Mouse (Mus musculus) spleen, adult 2 months (tissue): Measurements from ENCODE around the gene Zc3h12d. TPM values are rescaled to one million over a fixed set of nuclear protein-coding genes. Genes with fewer than 3 reads are reported as not detected.
A peak's percentile ranks its signal among the peaks of the same experiment; 100 is the strongest.

Experiments
- DNase-seq, 2 experiments: peaks; one replicate each; pipeline versions ENCODE4 v3.0.0 to v3.0.0-alpha.2; 2012 to 2021; ENCODE audit warnings: low spot score in 2 of 2, low read depth in 1 of 2
- H3K27ac ChIP-seq: fragments of 200-500 bp; 2 replicates; pipeline ENCODE4 v1.5.1; 2012; ENCODE audit warnings: low read length, inconsistent platforms; ENCODE audit not compliant: insufficient read depth
- H3K27me3 ChIP-seq: fragments of 200-500 bp; 2 replicates; pipeline ENCODE4 v1.6.1; 2012; ENCODE audit warnings: mild to moderate bottlenecking, moderate library complexity, low read length, inconsistent platforms; ENCODE audit not compliant: control insufficient read depth, insufficient read depth
- H3K36me3 ChIP-seq: fragments of 200-500 bp; 2 replicates; pipeline ENCODE4 v1.6.1; 2012; ENCODE audit warnings: mild to moderate bottlenecking, low read length, inconsistent platforms; ENCODE audit not compliant: control insufficient read depth, insufficient read depth
- H3K4me1 ChIP-seq: fragments of 200-500 bp; 2 replicates; pipeline ENCODE4 v1.6.1; 2011; ENCODE audit warnings: inconsistent platforms; ENCODE audit not compliant: control insufficient read depth, insufficient read depth, insufficient read length
- H3K4me3 ChIP-seq: fragments of 200-500 bp; 2 replicates; pipeline ENCODE4 v1.5.1; 2011; ENCODE audit warnings: mild to moderate bottlenecking, inconsistent platforms; ENCODE audit not compliant: insufficient read depth, insufficient read length; ENCODE audit errors: extremely low read depth
- CTCF ChIP-seq: fragments of 200-500 bp; IDR thresholded peaks from 2 replicates; pipeline ENCODE4 v1.5.1; 2011; ENCODE audit warnings: mild to moderate bottlenecking, inconsistent platforms; ENCODE audit not compliant: insufficient read depth, insufficient read length, insufficient replicate concordance; ENCODE audit errors: extremely low read depth
- POLR2A ChIP-seq: fragments of 200-500 bp; IDR thresholded peaks from 2 replicates; pipeline ENCODE4 v1.6.1; 2011; ENCODE audit warnings: low read depth, low read length, inconsistent platforms
- WGBS: fragments of 180-500 bp; shearing (Covaris S2); methylation state at CpG from one replicate; pipeline ENCODE4 v1.1.7; 2018; 5-methylcytosine and 5-hydroxymethylcytosine counted together
- polyA plus RNA-seq: library from polyadenylated mRNA; depleted of rRNA; stranded (reverse); fragments of >200 nt; gene quantifications from 2 replicates; pipeline ENCODE4 v1.2.3, GENCODE M21; 2012; rRNA removed

Zc3h12d gene
- polyA plus RNA-seq, 1 experiment = 18.3 TPM

- TF ChIP-seq CTCF = peak; percentile 96; the same call in 1 of the 2 replicates
- no peak for TF ChIP-seq POLR2A
- 13% methylated on average over 5 of the region's 5 CpGs for WGBS
- peak; percentile 35 to 70 for DNase-seq
- Histone ChIP-seq H3K27me3 (no peaks in the 10 kb centered on the region), H3K36me3 (no peaks in the 10 kb centered on the region), H3K4me3 (no peak overlapping the region), H3K4me1 (no peaks in the 10 kb centered on the region), H3K27ac (no peak overlapping the region)
These were observed 51.3 kb downstream of the Zc3h12d start for GRCm38 (mm10) chr10:7883524-7883923.

GRCm38 (mm10) chr10:7888256-7888868, 56.1 kb downstream of the Zc3h12d start:
- no peaks in the 10 kb centered on the region for H3K36me3 ChIP-seq
- no peak overlapping the region for H3K27ac ChIP-seq
- H3K4me1 ChIP-seq = no peaks in the 10 kb centered on the region
- no peak for DNase-seq
- H3K4me3 ChIP-seq = no peak overlapping the region
- H3K27me3 ChIP-seq = no peaks in the 10 kb centered on the region
- WGBS = 38% methylated on average over 11 of the region's 11 CpGs
- TF ChIP-seq CTCF (no peak), POLR2A (no peak)

GRCm38 (mm10) chr10:7900719-7901627, 68.7 kb downstream of the Zc3h12d start:
- no peak overlapping the region for H3K27ac ChIP-seq
- H3K4me1 ChIP-seq = no peaks in the 10 kb centered on the region
- no peaks in the 10 kb centered on the region for H3K27me3 ChIP-seq
- TF ChIP-seq POLR2A = no peak
- TF ChIP-seq CTCF = no peak
- no peak overlapping the region for H3K4me3 ChIP-seq
- WGBS = 80% methylated on average over 14 of the region's 14 CpGs
- H3K36me3 ChIP-seq = peaks cover 2% of the 10 kb centered on the region; the same call in 1 of the 2 replicates
- DNase-seq = no peak

GRCm38 (mm10) chr10:7904157-7904556, 71.9 kb downstream of the Zc3h12d start:
- H3K27ac ChIP-seq = no peak overlapping the region
- 95% methylated on average over 5 of the region's 5 CpGs for WGBS
- no peak for DNase-seq
- TF ChIP-seq POLR2A = no peak
- no peak for TF ChIP-seq CTCF
- peaks cover 16% of the 10 kb centered on the region for H3K36me3 ChIP-seq
- no peak overlapping the region for H3K4me3 ChIP-seq
- H3K27me3 ChIP-seq = no peaks in the 10 kb centered on the region
- no peaks in the 10 kb centered on the region for H3K4me1 ChIP-seq

GRCm38 (mm10) chr10:7907151-7907550, 74.9 kb downstream of the Zc3h12d start:
- 74% methylated on average over 12 of the region's 12 CpGs for WGBS
- H3K36me3 ChIP-seq = peaks cover 24% of the 10 kb centered on the region
- TF ChIP-seq CTCF = no peak
- H3K4me3 ChIP-seq = no peak overlapping the region
- no peak for DNase-seq
- no peak overlapping the region for H3K27ac ChIP-seq
- H3K27me3 ChIP-seq = no peaks in the 10 kb centered on the region
- no peaks in the 10 kb centered on the region for H3K4me1 ChIP-seq

GRCm38 (mm10) chr10:7911268-7911667, 79.0 kb downstream of the Zc3h12d start:
- Histone ChIP-seq H3K27ac (no peak overlapping the region), H3K27me3 (no peaks in the 10 kb centered on the region), H3K36me3 (peaks cover 24% of the 10 kb centered on the region), H3K4me1 (no peaks in the 10 kb centered on the region), H3K4me3 (no peak overlapping the region)
- DNase-seq = no peak
- no peak for TF ChIP-seq CTCF
- TF ChIP-seq POLR2A = no peak
- 91% methylated on average over 10 of the region's 10 CpGs for WGBS

Other genes starting within 250 kb of the Zc3h12d start
- gene Lrp11, start 242.7 kb upstream of the Zc3h12d start, polyA plus RNA-seq = 1.3 and 2.2 TPM in 2 replicates
- 5.2 and 5.8 TPM in 2 replicates for gene Nup43, start 165.0 kb upstream of the Zc3h12d start, polyA plus RNA-seq
- gene Pcmt1, start 151.3 kb upstream of the Zc3h12d start, polyA plus RNA-seq = 11.1 and 16.5 TPM in 2 replicates
- gene Lats1, start 151.3 kb upstream of the Zc3h12d start, polyA plus RNA-seq = 6.7 and 6.9 TPM in 2 replicates
- gene Katna1, start 106.5 kb upstream of the Zc3h12d start, polyA plus RNA-seq = 2.4 and 2.8 TPM in 2 replicates
- gene Ginm1, start 39.6 kb upstream of the Zc3h12d start, polyA plus RNA-seq = 9.2 and 13.9 TPM in 2 replicates
- gene Ppil4, start 39.6 kb upstream of the Zc3h12d start, polyA plus RNA-seq = 5.5 and 6.2 TPM in 2 replicates
- 30.0 and 31.8 TPM in 2 replicates for gene Tab2, start 123.8 kb downstream of the Zc3h12d start, polyA plus RNA-seq